Mouse (Mus musculus) induced T-regulatory cell, adult 2 months (primary cell): ENCODE data around the gene Aff3.

Experiments
- DNase-seq: peaks from one replicate; pipeline ENCODE4 v3.0.0-alpha.2; 2012; ENCODE audit warnings: low read depth

The Aff3 gene

DNA sequence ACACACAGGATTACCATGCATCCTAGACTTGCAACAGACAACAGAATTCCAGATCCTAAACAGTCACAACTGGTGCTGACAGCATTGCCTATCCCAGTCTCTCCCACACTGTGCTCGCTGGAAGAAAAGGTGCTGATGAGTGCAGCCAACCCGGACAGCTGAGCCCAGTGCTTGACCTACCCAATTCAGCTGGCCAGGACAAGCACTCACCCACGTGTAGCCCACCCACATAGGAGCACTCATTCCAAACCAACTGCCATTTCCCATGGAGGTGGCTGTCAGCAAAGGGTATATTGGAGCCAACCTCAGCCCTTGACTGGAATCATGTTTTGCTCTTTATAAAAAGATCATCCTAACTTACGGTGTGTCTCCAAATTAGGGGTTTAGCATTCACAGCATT, 123.2 kb downstream of the Aff3 start:
- no peak for DNase-seq

DNA sequence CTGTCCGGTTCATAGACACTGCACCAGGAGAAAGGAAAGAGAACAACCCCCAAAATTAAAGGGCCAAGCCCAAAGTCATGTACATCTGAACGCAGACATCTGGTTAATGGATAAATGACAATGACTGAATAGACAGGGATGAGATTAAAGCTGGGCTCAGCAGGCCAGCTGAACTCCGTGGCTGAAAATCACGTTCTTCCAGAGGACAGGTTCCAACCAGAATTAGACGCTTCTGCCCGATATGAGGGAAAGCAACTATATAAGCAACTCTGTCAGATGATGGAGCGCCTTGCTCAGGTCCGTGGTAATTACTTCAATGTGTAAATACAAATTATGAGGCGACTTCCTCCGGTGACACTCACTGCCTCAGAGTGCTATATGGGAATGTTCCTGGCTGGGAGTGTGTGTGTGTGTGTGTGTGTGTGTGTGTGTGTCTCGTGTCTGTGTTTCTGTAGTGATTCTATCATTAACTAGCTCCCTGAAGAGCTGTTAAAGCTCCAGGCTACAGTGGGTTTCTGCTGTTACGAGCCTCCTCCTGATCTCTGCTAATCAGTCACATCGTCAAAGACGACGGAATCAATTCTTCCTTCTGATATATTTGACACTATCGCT, 127.7 kb downstream of the Aff3 start:
- no peak for DNase-seq

DNA sequence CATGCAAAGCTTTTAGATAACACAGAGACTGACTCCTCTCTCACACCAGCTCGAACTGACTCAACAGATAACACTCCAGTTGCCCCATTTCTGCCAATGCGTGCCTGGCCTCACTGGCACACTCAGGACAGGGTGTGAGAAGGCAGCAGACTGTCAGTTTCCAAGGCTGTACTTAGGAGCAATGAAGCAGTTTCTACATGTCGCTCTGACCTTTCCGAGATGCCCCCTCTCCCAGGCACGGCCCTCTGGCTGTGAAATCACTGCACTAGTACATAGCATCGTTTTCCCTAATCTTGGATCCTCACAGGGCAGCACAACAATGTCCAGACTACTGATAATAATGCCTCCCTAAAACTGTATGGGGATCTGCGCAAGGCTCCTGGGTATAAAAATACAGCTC, 132.2 kb downstream of the Aff3 start:
- no peak for DNase-seq

DNA sequence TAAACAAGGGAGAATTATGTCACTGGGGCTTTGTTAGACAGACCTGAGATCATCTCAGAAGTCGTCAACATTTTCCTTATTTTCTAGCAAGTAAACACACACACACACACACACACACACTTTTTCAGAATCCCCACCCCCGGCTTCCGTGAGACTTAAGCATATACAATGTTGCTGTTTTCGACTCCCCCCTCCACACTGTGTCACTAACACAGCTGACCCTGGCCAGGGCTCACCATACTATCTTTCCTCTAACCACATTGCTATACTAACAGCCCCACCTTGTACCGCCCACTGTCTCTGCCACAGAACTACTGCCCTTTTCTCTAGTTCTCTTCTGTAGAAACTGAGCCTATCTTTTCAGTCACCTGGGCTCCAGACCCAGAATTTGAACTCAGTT, 136.1 kb downstream of the Aff3 start:
- no peak for DNase-seq

DNA sequence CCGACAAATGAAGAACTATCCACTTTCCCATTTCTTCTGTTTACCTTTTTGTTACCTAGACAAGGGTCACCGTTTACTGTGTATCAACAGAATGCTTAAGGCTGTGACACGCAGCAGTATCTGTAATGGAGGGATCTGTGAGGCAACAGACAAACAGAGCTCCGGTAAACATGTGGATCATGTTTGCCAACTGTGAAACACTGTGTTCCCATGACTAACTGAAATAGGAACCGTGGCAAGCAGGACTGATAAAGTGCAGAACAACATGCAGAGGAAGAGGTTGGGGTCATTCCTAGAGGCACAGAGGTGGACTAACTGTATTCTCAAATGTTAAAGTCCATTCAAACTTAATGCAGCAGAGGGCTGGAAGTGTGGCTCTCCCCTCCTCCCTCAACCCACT, 138.2 kb downstream of the Aff3 start:
- no peak for DNase-seq

DNA sequence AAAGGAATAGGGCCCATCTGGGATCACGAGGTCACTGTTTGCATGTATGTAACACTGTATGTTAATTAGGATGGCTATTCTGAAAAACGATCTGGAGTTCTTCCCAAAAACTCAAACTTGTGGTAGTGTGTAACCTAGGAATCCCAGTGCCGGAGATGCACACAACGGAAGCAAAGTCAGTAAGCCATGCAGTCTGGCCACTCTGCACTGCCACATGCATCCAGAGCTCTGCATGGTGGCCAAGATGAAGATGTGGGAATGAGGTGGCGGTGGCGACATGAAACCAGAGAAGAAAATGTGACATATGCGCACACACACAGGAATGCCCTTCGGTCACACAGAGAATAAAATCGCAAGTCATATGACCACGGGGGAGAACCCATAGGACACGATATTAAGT, 143.1 kb downstream of the Aff3 start:
- no peak for DNase-seq

DNA sequence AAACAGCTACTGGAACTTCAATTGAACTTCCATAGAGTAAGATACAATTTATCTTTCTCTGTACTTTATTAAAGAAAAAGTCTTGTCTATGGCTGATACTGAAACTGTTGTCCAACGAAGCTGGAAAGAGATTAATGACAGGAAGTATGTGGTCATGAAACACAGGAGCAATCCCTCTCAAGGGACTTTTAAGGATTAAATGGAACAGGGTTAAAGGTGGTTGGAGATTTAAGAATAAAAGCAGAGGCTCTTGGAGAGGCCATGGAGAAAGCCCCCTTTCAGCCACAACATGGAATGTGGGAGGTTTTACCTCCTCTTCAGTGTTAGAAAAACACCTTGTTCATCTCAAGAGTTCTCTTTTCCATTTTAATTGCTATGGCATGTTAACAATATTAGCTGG, 148.5 kb downstream of the Aff3 start:
- no peak for DNase-seq

DNA sequence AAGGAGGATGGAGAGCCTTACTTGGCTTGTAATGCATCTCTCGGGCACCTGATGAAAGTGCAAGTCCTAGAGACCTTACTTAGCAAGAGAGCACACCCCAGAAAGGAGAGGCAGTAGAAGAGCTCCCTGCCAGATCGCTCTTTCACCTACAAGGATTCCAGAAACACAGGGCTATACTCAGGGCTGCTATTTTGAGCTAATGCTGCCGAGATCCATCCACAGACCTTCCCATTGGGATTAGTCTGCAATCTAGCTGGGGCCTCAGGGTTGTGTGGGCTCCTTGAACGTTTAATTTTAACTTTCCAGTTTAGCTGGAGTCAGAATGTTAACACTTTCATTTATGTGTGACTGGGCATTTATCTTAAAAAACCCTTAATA, 150.1 kb downstream of the Aff3 start:
- no peak for DNase-seq

DNA sequence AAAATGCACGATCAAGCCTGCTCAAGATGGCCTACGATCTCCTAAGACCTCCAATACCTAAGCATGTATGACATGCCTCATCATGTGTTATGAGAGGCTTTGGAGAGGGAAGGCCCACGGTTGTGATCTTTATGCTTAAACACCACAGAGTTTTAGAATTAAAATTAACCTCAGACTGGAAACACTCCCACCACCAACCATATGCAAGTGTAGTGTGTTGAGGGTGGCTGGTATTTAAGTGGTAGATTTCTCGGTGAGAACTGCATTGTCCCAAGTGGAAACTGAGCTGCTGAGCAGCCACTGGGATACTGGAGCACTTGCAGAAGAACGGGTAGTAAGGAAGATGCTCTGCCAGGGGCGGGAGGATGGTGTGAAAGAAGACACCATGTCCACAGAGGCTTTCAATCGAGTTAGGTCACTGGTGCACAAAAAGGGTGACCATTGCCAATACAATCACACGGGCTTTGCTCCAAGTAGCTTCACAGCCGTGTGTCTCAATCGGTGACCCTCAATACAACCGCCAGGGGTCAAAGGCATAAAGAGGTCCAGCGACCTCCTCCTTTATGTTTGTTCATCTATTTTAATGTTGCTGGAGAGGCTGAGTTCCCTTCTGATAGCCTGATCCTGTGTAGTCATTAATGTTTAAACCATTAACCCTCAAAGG, 150.7 kb downstream of the Aff3 start:
- DNase-seq: no peak

DNA sequence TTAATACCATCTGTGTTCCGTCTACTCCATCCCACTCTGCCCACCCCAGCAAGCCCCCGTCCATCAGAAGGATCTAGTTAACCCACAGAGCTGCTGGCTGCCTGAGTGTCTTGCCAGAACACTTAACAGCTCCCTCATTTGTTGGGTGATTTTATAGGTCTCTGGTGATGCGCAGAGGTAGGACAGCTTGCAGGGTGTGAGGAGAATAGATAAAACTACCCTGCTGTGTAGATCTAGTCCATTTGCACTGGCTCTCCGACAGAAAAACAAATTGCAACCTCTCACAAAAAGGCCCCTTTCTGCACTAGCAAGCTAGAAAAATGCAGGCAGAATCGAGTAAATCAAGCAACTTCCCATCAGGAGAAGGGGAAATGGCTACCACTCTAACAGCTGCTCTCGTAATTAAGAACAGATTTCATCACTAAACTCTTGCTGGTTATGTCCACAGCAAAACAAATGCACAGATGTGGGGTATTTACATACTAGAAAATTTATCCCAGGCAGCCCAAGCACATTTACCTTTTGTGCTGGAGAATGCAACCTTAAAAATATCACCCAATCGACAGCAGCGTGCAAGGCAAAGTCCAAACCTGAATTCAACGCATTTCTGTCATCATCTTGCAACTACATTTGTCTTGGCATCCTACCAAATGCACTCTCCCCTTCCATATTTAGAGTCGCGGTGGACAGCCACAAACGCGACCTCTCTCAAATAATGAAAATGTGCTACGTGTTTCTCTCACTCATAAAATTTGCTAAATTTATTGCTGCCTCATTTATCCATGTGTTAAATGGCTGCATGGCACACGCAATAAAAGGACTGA, 152.3 kb downstream of the Aff3 start:
- no peak for DNase-seq

DNA sequence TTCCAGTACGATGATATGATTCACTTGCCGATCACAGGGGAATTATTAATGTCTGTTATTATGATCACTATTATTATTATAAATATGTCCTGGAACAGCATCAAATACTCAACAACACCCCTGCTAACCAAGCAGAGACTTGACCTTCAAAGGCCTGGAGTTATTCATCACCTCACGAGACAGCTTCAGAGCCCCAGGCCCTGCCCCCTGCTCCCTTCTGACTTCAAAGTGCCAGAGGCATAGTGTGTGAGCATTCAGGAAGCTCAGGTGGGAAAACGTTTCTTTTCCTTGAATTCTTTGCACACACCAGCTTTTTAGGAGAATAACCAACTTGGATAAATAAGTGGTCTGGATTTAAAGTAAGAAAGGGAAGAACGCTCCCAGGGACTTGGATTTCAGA, 153.7 kb downstream of the Aff3 start:
- DNase-seq: no peak

DNA sequence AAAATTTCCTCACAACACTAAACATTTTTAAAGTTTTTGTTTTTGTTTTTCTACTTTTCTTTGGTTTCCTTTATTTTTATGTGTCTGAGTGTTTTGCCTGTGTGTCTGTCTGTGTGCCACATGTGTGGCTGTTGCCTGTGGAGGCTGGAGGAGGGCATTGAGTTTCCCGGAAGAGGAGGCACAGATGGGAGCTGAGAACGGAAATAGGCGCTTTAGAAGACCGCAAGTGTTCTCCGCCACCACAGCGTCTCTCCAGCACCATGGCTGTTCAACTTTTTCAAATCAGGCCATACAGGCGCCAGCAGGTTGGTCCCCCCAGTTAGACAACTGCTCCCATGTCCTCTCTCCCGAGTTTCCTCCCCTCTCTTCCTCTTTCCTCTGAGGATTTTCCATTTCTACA, 155.5 kb downstream of the Aff3 start:
- DNase-seq: no peak

DNA sequence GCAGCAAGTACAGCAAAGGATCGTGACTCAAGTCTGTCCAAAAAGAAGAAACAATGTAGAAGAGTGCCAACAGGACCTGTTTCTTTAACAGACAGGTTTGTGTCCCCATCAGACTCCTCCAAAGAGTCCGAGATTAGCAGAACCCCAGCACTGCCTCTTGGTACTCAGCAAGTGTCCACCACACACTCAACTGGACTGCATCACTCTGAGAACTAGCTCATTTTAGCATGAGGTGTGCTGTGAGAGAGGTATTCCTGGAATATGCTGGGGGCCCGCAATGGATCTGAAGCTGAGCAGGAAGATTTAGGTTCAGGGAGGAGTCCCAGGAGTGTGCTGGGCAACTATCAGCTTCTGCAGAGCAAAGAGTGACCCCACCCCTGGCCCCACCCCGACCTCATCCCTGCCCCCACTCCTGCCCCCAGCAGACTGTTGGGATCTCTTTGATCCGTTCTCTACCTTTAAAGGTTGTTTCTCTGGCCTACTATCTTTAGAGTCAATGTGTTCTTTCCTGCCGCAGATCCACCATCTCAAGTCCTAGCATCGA, 157.0 kb downstream of the Aff3 start:
- no peak for DNase-seq

DNA sequence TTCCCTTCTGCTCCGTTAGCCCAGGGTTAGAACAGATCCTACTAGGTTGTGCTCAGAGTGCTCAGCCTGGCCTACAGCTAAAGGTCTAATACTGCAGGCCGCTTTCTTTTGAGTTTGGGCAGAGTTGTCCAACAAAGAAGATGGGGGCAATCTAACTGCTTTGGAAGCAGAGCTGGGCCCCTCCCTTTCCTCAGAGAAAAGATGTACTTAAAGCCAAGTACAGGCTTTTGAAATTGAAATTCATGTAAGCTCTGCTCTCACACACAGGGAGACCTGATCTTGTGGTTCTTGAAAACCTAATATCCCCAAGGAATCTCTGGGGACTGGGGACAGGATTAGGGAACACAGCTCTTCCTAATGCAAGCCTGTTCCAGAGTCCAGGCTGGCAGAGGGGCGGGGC, 158.4 kb downstream of the Aff3 start:
- no peak for DNase-seq

DNA sequence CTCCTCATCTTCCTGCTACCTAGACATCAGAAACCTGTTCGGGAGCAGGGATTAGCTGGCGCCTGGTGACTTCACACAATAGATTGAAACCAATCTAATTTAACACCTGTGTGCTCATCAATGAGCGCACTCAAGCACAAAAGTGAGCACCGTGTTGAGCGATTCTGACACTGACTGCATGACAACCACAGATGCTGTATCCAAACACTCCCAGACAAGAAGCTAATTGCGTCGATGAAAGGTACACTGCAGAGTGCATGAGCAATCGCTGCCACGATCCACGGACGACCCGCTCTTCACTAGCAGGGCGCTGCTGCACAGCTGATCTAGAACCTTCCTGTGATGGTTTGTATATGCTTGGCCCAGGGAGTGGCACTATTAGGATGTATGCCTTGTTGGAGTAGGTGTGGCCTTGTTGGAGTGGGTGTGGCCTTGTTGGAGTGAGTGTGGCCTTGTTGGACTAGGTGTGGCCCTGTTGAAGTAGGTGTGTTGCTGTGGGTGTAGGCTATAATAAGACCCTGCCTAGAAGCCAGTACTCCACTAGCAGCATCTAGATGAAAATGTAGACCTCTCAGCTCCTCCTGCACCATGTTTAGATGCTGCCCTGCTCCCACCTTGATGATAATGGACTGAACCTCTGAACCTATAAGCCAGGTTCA, 161.2 kb downstream of the Aff3 start:
- no peak for DNase-seq

DNA sequence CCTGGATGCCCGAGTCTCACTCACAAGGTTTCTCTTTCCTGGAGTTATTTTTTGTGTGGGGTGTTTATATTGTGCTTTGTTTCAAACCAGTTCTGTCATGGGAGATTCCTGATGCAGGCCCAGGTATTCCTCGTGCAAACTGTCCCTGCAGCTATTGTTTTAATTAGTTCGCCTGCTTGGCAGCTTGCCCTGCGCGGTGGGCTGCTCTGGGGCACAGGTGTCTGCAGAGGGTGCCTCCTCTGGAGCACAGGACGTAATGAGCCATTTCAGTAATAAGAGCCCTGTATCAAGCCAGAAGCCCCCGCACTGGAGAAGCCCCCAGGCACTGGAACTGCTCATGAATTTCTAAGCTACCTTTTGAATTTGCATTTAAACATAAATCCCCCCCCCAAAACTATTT, 162.0 kb downstream of the Aff3 start:
- no peak for DNase-seq

DNA sequence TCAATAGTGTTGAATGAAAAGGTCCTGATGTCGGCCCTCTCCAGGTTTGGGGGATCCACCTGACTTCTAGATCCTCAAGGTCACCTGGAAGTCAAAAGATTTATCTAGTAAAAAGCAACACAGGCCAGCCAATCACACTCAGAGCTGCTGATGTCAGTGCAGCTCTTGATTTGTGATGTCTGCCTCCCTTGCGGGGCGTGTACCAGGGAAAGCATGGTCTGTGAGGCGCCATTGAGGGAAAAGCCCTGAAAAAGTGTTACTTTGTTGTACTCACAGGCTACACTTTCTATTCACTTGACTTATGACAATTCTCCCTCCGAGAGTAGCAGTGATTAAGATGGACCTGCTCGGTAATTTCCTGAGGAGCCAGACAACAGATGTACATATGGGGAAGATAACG, 163.5 kb downstream of the Aff3 start:
- no peak for DNase-seq

DNA sequence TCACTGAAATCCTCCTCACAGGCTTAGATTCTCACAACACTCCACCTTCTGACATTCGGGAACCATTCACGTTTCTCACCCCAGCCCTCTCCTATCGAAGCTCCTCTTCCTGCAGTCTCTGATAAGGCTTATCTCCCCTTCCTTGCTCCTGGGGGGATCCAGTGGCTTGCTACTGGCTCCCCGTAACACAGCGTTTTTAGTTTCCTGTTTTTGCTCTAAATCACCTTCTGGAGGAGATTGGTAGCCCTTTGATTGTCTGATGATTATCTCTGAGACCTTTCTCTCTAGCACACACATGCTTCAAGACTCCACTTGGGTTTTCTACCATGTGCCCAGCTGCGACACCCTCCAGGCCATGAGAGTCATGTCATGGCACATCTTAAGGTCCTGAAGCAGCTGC, 165.3 kb downstream of the Aff3 start:
- no peak for DNase-seq

DNA sequence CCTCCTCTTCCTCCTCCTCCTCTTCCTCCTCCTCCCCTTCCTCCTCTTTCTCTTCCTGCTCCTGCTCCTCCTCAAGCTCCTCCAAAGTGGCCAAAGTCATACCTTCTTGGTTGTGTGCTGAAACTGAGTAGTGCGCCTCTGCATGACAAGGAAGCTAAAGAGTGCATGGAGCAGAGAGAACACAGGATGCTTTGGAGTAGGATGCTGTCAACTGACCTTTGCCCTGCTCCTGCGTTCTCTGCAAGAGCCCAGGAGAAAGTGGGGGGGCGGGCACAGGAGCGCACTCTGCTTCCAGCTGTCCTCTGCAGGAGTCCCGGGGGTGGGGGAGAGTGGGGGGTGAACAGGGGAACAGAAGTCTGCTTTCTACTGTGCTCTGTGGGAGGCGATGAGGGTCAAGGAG, 167.2 kb downstream of the Aff3 start:
- DNase-seq: no peak

DNA sequence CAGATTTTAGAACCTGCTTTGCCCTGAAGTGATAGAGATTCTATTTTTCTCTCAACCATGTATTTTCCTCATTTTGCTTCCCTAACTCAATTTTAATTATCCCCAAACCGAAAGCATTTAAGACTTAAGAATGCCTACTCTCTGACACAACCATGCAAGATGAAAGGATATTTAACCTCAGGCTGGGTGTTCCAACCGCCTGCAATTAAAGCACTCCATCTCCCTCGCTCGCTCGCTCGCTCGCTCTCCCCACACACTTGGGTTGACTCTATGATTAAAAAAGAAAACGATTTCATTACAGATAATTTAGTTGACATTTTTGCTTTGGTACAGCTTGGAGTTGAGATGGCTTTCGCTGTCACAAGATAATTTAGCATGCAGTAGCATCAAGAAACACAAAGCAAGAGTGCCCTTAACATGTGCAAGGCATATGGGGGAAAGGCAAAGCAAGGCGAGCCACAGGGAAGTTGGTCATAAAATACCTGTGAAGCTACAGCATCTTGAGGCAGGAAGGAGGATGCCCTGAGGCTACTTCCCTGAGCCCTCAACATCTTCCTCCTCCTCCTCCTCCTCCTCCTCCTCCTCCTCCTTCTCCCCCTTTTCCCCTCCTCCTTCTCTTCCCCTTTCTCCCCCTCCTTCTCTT, 167.7 kb downstream of the Aff3 start:
- no peak for DNase-seq

DNA sequence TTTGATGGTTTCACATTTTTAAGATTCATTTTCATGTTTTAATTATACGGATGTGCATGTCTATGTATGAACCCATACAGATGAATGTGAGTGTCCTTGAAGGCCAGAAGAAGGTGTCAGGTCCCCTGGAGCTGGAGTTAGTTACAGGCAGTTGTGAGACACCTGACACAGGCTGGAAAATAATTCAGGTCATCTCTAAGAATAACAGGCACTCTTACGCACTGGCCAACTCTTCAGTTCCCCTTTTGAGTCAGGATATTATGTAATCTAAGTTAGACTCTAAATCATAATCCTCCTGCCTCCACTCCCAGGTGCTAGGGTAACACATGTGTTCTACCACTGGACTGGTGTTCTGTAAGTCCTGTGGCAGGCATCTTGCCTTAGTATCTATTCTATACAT, 169.5 kb downstream of the Aff3 start:
- DNase-seq: no peak

DNA sequence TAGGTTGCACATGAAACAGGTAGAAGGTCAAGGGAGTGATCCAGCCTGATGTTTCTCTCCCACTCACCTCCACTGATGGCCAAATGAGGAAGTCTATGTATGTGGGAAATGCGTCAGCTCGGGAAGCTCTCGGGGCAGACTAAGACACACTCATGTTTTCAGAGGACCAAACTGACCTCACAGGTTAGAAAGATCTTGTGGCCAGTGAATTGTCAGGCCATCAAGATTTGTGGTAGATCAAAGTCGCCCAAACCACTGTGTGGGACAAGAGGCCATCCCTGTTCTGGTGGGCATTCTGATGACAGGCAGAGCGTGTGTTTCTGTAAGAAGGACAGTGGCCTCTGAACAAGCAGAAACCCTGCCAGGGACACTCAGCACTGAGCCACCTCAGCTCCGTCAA, 175.0 kb downstream of the Aff3 start:
- DNase-seq: no peak
